Mouse (Mus musculus): ENCODE results near the gene Sgpp2. TPM values are rescaled to one million over a fixed set of nuclear protein-coding genes. Genes with fewer than 3 reads are reported as not detected.

Sgpp2 gene
- not detected in 2 replicates for total RNA-seq (2014; fragmentation: Nextera tagmentation)
- total RNA-seq (2017): not detected in 2 replicates

DNA sequence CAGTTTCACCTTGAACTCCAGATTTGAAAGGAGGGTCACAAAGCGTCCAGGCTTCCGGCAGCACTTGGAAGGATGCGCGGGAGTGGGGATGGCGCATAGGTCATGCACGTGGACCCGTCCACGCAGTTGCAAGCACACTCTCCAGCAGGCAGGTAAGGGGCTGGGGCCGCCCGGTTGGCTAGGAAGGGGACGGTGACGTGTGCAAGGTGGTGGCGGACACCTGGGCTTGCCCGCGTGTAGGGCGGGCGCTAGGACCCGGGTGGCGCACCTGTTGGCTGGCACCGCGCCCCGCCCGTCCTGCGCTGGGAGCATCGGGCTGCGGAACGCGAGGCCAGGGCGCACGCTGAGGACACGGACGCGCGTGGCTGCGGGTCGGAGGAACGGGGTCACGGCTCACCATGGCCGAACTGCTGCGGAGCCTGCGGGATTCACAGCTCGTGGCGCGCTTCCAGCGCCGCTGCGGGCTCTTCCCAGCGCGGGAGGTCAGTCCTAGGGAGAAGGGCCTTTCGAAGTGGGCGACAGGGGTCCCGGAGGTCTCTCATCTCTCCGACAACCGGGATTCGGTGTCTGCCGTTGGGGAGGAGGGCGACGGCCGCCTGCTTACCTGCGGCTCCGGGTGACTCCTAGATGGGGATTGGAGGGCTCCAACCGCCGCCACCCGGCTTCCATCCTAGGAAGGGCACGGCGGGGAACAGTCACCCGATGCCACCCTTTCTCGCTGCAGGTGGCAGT is at the start of gene Sgpp2:
Gene Sgpp2, plus strand, starts transcription at position 325 of the 732 bp plus-strand sequence.
- no peak for ATAC-seq (replicated peaks; ENCODE audit: poor library complexity, severe bottlenecking)

GRCm38 (mm10) chr1:78267519-78267918 is 42.6 kb upstream of the Sgpp2 start:
- no peak for ATAC-seq (replicated peaks; ENCODE audit: poor library complexity, severe bottlenecking)

GRCm38 (mm10) chr1:78272915-78273314 is 37.2 kb upstream of the Sgpp2 start:
- ATAC-seq (replicated peaks; ENCODE audit: poor library complexity, severe bottlenecking): no peak

GRCm38 (mm10) chr1:78279128-78279527 is 31.0 kb upstream of the Sgpp2 start:
- no peak for ATAC-seq (replicated peaks; ENCODE audit: poor library complexity, severe bottlenecking)

GRCm38 (mm10) chr1:78292397-78292796 is 17.7 kb upstream of the Sgpp2 start:
- no peak for ATAC-seq (replicated peaks; ENCODE audit: poor library complexity, severe bottlenecking)

DNA sequence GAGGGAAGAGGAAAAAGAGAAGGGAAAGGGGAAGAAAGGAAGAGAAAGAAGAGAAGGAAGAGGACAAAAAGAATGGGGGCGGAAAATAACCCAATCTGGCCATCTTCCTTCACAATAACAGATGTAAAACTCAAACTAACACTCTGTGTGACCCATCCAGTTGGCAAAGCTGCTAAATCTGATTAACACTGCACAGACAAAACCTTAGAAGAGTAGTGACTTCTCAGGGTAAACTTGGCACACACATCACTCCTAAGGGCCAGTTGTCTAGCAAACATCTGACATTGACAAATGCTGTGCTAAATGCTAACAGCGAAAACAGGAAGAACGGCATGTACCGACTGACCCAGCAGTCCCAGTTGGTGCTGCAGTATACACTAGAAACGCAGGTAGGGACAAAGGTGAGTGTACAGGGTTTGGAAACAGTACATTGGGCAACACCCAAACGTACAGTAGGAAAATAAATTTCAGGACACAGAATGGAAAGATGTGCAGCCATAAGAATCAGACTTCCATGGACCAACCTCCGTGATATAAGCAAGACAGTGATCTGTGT is 10.4 kb upstream of the Sgpp2 start:
- no peak for ATAC-seq (replicated peaks; ENCODE audit: poor library complexity, severe bottlenecking)

DNA sequence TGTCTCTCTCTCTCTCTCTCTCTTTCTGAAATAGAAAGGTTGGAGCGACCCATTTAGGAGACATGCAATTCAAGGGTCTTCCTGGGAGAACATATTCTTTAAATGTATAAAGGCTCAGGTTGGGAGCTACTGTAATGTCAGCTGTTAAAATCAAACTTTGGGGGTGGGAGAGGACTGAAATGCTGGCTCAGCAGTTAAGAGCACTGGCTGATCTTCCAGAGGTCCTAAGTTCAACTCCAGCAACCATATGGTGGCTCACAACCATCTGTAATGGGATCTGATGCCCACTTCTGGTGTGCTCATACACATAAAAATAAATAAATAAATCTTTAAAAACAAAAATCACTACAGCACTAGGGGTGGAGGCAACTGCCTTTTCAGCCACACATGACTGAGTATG is 1.5 kb upstream of the Sgpp2 start:
- ATAC-seq (replicated peaks; ENCODE audit: poor library complexity, severe bottlenecking): no peak

GRCm38 (mm10) chr1:78309280-78309679 is 865 bp upstream of the Sgpp2 start:
- no peak for ATAC-seq (replicated peaks; ENCODE audit: poor library complexity, severe bottlenecking)

DNA sequence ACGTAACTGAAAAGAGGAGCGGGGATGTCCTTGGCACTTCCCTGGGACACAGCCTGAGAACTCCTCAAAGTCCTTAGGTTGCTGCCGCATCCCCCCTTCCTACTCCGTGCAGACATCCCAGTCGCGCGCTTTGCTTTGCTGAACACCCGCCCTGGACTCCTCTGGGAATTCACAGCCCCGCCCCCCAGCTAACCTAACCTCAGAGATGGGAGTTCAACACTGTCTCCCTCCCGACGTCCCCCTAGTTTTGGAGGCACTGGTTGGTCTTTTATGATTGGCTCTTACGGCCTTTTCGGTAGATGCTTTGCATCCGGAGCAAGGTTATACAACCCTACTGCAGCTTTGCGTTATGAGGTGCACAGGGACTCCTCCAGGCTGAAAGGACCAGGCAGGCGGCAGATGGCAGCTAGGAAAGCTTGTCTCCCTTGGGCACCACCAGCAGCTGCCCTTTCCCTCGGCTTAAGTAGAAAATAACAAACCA is 756 bp downstream of the Sgpp2 start:
- ATAC-seq (replicated peaks; ENCODE audit: poor library complexity, severe bottlenecking): no peak

DNA sequence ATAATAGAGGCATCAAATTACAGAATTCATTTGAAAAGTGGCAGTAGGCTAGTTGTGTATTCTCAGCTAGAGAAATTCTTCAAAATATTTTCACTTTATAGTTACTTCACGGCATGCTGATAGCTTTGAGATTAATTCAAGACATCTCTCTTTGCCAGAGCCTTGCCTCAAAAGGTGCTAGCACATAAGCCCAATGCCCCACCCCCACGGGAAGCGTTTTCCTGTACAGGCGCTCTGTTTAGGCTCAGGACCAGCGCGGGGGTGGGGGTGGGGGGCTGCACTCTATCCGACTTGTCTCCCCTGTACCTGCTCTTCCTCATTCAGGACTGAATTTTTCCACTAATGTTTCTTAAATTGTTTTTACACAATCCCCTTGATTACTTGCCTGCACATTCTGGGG is 1.3 kb downstream of the Sgpp2 start:
- ATAC-seq (replicated peaks; ENCODE audit: poor library complexity, severe bottlenecking): no peak

DNA sequence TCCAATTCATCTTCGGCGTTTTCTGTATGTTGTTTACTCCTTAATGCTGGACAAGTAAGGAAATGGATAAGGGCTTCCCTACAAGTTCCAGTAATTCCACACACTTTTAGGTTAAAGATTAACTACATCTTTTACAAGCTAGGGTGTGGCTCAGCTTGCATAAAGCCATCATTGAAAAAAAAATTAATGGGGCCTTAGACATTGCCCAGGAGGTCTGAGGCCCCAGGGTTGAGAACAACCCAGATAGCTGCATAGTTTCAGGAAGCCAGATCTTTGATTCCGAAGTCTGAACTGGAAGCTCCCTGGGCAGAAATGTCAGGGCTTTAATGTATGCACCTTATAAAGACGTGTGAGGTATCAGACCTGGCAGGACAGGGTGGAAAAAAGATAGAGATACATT is 2.8 kb downstream of the Sgpp2 start:
- ATAC-seq (replicated peaks; ENCODE audit: poor library complexity, severe bottlenecking): no peak

GRCm38 (mm10) chr1:78313961-78314360 is 3.8 kb downstream of the Sgpp2 start:
- no peak for ATAC-seq (replicated peaks; ENCODE audit: poor library complexity, severe bottlenecking)

GRCm38 (mm10) chr1:78318089-78318760 is 8.1 kb downstream of the Sgpp2 start:
- no peak for ATAC-seq (replicated peaks; ENCODE audit: poor library complexity, severe bottlenecking)

GRCm38 (mm10) chr1:78320291-78320690 is 10.1 kb downstream of the Sgpp2 start:
- ATAC-seq (replicated peaks; ENCODE audit: poor library complexity, severe bottlenecking): no peak

DNA sequence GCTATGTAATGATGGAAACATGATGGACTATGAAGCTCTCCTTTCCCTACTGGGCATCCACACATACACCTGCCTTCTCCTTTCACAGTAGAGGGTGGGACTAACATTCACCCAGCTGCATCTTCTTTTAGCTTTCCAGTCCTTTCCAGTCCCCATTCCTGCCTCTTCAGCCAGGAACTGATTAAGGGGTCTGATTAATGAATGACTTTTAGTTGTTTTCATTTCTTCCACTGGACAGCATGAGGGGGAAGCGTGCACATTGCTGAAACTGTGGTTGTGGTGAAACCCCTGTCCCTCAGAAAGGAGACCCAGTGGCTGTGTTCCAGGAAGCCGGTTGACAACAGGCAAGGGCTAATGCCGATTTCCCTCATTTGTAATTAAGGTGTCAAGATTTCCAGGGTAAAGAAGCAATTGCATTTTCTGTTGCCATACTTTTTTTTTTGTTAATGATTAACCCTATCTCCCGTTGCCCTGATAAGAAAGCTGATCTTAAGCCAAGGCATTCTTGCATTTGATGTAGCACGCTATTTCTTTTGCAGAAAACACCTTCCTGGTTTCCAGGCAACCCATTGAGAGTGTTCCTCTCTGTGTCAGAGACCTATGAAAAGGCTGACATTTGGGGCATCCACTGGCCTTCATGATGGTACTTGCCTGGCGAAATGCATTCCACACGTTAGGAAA is 12.1 kb downstream of the Sgpp2 start:
- no peak for ATAC-seq (replicated peaks; ENCODE audit: poor library complexity, severe bottlenecking)

- ATAC-seq (replicated peaks; ENCODE audit: poor library complexity, severe bottlenecking): no peak
These were observed 12.7 kb downstream of the Sgpp2 start for GRCm38 (mm10) chr1:78322844-78323243.

DNA sequence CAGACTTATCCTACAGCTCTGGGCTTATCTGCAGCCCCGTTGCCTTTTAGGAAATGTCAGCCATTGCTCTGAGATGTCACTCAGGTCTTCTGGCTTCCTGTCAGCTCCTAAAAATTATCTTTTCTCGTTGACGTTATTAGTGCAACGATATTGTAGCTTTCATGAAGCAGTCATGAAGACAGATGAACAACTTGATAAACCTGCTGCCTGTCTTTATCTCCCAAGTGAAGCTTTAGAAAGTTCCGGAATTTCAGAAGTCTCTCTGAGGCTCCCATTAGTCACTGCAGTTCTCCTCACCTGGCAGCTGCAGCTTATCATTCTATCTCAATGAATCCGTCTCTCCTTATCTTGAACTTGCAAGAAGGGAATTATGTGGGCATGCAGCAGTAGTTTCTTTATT is 13.9 kb downstream of the Sgpp2 start:
- ATAC-seq (replicated peaks; ENCODE audit: poor library complexity, severe bottlenecking): no peak

GRCm38 (mm10) chr1:78325851-78326250 is 15.7 kb downstream of the Sgpp2 start:
- no peak for ATAC-seq (replicated peaks; ENCODE audit: poor library complexity, severe bottlenecking)

- no peak for ATAC-seq (replicated peaks; ENCODE audit: poor library complexity, severe bottlenecking)
These were observed 18.5 kb downstream of the Sgpp2 start for GRCm38 (mm10) chr1:78328646-78329045.

DNA sequence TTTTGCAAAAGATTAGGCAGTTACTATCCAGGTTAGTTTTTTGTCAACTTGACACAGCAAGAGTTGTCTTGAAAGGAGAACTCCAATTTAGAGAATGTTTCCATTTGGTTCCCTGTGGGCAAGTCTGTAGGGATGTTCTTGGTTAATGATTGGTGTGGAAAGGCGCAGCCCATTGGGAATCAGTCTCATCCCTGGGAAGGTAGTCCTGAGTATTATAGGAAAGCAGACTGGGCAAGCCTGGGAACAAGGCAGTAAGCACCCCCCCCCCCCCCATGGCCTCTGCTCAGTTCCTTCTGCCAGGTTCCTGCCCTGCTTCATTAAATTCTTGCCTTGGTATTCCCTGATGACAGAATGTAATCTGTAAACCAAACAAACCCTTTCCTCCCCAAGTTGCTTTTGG is 19.7 kb downstream of the Sgpp2 start:
- no peak for ATAC-seq (replicated peaks; ENCODE audit: poor library complexity, severe bottlenecking)

GRCm38 (mm10) chr1:78330620-78331158 is 20.5 kb downstream of the Sgpp2 start:
- ATAC-seq (replicated peaks; ENCODE audit: poor library complexity, severe bottlenecking): no peak

Measured in granulocyte monocyte progenitor cell, adult 5-6 weeks (primary cell).